Mouse (Mus musculus) limb, embryonic 15.5 days (tissue): ENCODE data around the gene Jpt1. TPM values are rescaled to one million over a fixed set of nuclear protein-coding genes. Genes with fewer than 3 reads are reported as not detected.

Experiments
- ATAC-seq: fragments of 200-750 bp; cut with Nextera tagmentation; 2 replicates; pipeline ENCODE4 v1.8.0; 2017; ENCODE audit warnings: low read depth, moderate TSS enrichment; ENCODE audit not compliant: insufficient number of reproducible peaks, low FRiP score, low TSS enrichment
- H3K27ac ChIP-seq: fragments of 300-500 bp; sonication (generic); 2 replicates; pipeline ENCODE4 v1.5.1; 2015; ENCODE audit warnings: moderate library complexity, mild to moderate bottlenecking, inconsistent platforms
- H3K27me3 ChIP-seq: fragments of 300-500 bp; sonication (generic); 2 replicates; pipeline ENCODE4 v1.6.1; 2015; ENCODE audit warnings: inconsistent platforms
- H3K36me3 ChIP-seq: fragments of 300-500 bp; sonication (generic); 2 replicates; pipeline ENCODE4 v1.6.1; 2015; ENCODE audit warnings: inconsistent platforms
- H3K4me1 ChIP-seq: fragments of 300-500 bp; sonication (generic); 2 replicates; pipeline ENCODE4 v1.6.1; 2015; ENCODE audit warnings: inconsistent platforms
- H3K4me2 ChIP-seq: fragments of 300-500 bp; sonication (generic); 2 replicates; pipeline ENCODE4 v1.6.1; 2015; ENCODE audit warnings: mild to moderate bottlenecking, inconsistent platforms
- H3K4me3 ChIP-seq: fragments of 300-500 bp; sonication (generic); 2 replicates; pipeline ENCODE4 v1.5.1; 2015; ENCODE audit warnings: mild to moderate bottlenecking, inconsistent platforms
- H3K9ac ChIP-seq: fragments of 300-500 bp; sonication (generic); 2 replicates; pipeline ENCODE4 v1.6.1; 2015; ENCODE audit warnings: inconsistent platforms
- H3K9me3 ChIP-seq: fragments of 300-500 bp; sonication (generic); 2 replicates; pipeline ENCODE4 v1.6.1; 2016; ENCODE audit warnings: inconsistent platforms
- WGBS: fragments of 180-500 bp; shearing (Covaris S2); methylation state at CpG from one replicate; pipeline ENCODE4 v1.1.7; 2015; 5-methylcytosine and 5-hydroxymethylcytosine counted together
- polyA plus RNA-seq: library from polyadenylated mRNA; unstranded; fragments of >200 nt; fragmentation: Nextera tagmentation; extraction: Ambion mirVana; gene quantifications from 2 replicates; pipeline ENCODE4 v1.2.1, GENCODE M21; 2015

The Jpt1 gene
- polyA plus RNA-seq, 1 experiment from 2014 or later, result 495 TPM

GRCm38 (mm10) chr11:115522703-115523102, 8.5 kb upstream of the Jpt1 start:
- no peak overlapping the region for H3K4me2 ChIP-seq
- H3K4me3 ChIP-seq, result no peak overlapping the region
- H3K27ac ChIP-seq, result no peak overlapping the region
- ATAC-seq, result no peak
- no peaks in the 10 kb centered on the region for H3K4me1 ChIP-seq
- H3K9me3 ChIP-seq, result no peaks in the 10 kb centered on the region
- no peaks in the 10 kb centered on the region for H3K27me3 ChIP-seq
- H3K36me3 ChIP-seq, result peaks cover 51% of the 10 kb centered on the region
- no peak overlapping the region for H3K9ac ChIP-seq
- WGBS, result 69% methylated on average over 2 of the region's 2 CpGs

- H3K4me1 ChIP-seq, result no peaks in the 10 kb centered on the region
- no peak overlapping the region for H3K4me2 ChIP-seq
- no peak overlapping the region for H3K9ac ChIP-seq
- no peaks in the 10 kb centered on the region for H3K9me3 ChIP-seq
- H3K27me3 ChIP-seq, result no peaks in the 10 kb centered on the region
- no peak overlapping the region for H3K27ac ChIP-seq
- no peak overlapping the region for H3K4me3 ChIP-seq
- 81% methylated on average over 2 of the region's 2 CpGs for WGBS
- peaks cover 46% of the 10 kb centered on the region for H3K36me3 ChIP-seq
- no peak for ATAC-seq
Measured at GRCm38 (mm10) chr11:115522238-115522637, 8.1 kb upstream of the Jpt1 start.

GRCm38 (mm10) chr11:115521080-115521479, 6.9 kb upstream of the Jpt1 start:
- WGBS, result 78% methylated on average over 4 of the region's 4 CpGs
- Histone ChIP-seq H3K36me3 (peaks cover 37% of the 10 kb centered on the region), H3K27me3 (no peaks in the 10 kb centered on the region), H3K4me2 (no peak overlapping the region), H3K9me3 (no peaks in the 10 kb centered on the region), H3K9ac (no peak overlapping the region), H3K4me1 (no peaks in the 10 kb centered on the region), H3K4me3 (no peak overlapping the region), H3K27ac (no peak overlapping the region)
- no peak for ATAC-seq

GRCm38 (mm10) chr11:115520218-115520617, 6.0 kb upstream of the Jpt1 start:
- no peak for ATAC-seq
- H3K4me2 ChIP-seq, result no peak overlapping the region
- H3K9ac ChIP-seq, result no peak overlapping the region
- H3K27ac ChIP-seq, result no peak overlapping the region
- H3K9me3 ChIP-seq, result no peaks in the 10 kb centered on the region
- no peaks in the 10 kb centered on the region for H3K4me1 ChIP-seq
- no peaks in the 10 kb centered on the region for H3K27me3 ChIP-seq
- no peak overlapping the region for H3K4me3 ChIP-seq
- peaks cover 28% of the 10 kb centered on the region for H3K36me3 ChIP-seq
- WGBS, result 91% methylated on average over 2 of the region's 2 CpGs

- Histone ChIP-seq H3K9ac (no peak overlapping the region), H3K4me3 (no peak overlapping the region), H3K27me3 (no peaks in the 10 kb centered on the region), H3K9me3 (no peaks in the 10 kb centered on the region), H3K4me1 (no peaks in the 10 kb centered on the region), H3K4me2 (no peak overlapping the region), H3K27ac (no peak overlapping the region), H3K36me3 (peaks cover 22% of the 10 kb centered on the region)
- ATAC-seq, result no peak
- WGBS, result 87% methylated on average over 3 of the region's 3 CpGs
Measured at GRCm38 (mm10) chr11:115519581-115519980, 5.4 kb upstream of the Jpt1 start.

GRCm38 (mm10) chr11:115518693-115519092, 4.5 kb upstream of the Jpt1 start:
- Histone ChIP-seq H3K36me3 (peaks cover 13% of the 10 kb centered on the region), H3K27ac (no peak overlapping the region), H3K4me1 (no peaks in the 10 kb centered on the region), H3K9me3 (no peaks in the 10 kb centered on the region), H3K27me3 (no peaks in the 10 kb centered on the region), H3K4me2 (no peak overlapping the region), H3K4me3 (no peak overlapping the region), H3K9ac (no peak overlapping the region)
- ATAC-seq, result no peak
- WGBS, result 43% methylated on average over 9 of the region's 9 CpGs

- Histone ChIP-seq H3K4me2 (no peak overlapping the region), H3K36me3 (peaks cover 3% of the 10 kb centered on the region; the same call in 1 of the 2 replicates), H3K27ac (no peak overlapping the region), H3K9me3 (no peaks in the 10 kb centered on the region), H3K9ac (no peak overlapping the region), H3K27me3 (no peaks in the 10 kb centered on the region), H3K4me3 (no peak overlapping the region), H3K4me1 (peaks cover 13% of the 10 kb centered on the region)
- WGBS, result 70% methylated on average over 5 of the region's 5 CpGs
- ATAC-seq, result no peak
Measured at GRCm38 (mm10) chr11:115516942-115517341, 2.8 kb upstream of the Jpt1 start.

- Histone ChIP-seq H3K27ac (no peak overlapping the region), H3K9me3 (no peaks in the 10 kb centered on the region), H3K9ac (no peak overlapping the region), H3K27me3 (no peaks in the 10 kb centered on the region), H3K36me3 (no peaks in the 10 kb centered on the region), H3K4me1 (peaks cover 33% of the 10 kb centered on the region), H3K4me3 (no peak overlapping the region), H3K4me2 (no peak overlapping the region)
- no peak for ATAC-seq
- 67% methylated on average over 6 of the region's 6 CpGs for WGBS
Measured at GRCm38 (mm10) chr11:115515021-115515420, 834 bp upstream of the Jpt1 start.

- no peaks in the 10 kb centered on the region for H3K27me3 ChIP-seq
- H3K9me3 ChIP-seq, result no peaks in the 10 kb centered on the region
- no peaks in the 10 kb centered on the region for H3K36me3 ChIP-seq
- WGBS, result under 1% methylated on average over 57 of the region's 57 CpGs
- H3K4me1 ChIP-seq, result peaks cover 37% of the 10 kb centered on the region
- H3K27ac ChIP-seq, result peak overlapping the region; percentile 87
- H3K9ac ChIP-seq, result peak overlapping the region; percentile 89
- ATAC-seq, result peak; percentile 45
- peak overlapping the region; percentile 99 for H3K4me3 ChIP-seq
- H3K4me2 ChIP-seq, result peak overlapping the region; percentile 75
Measured at GRCm38 (mm10) chr11:115513271-115514237, 633 bp downstream of the Jpt1 start.

GRCm38 (mm10) chr11:115512407-115513183, 1.6 kb downstream of the Jpt1 start:
- H3K27ac ChIP-seq, result peak overlapping the region; percentile 2; the same call in 1 of the 2 replicates
- 23% methylated on average over 8 of the region's 8 CpGs for WGBS

GRCm38 (mm10) chr11:115512004-115512403, 2.2 kb downstream of the Jpt1 start:
- no peaks in the 10 kb centered on the region for H3K27me3 ChIP-seq
- peak overlapping the region; percentile 75 for H3K4me2 ChIP-seq
- WGBS, result 50% methylated on average over 3 of the region's 3 CpGs
- H3K27ac ChIP-seq, result 0 out of 2 replicates have a peak overlapping the region, but pooled peaks have one; percentile 17
- no peak for ATAC-seq
- 0 out of 2 replicates have a peak overlapping the region, but pooled peaks have one; percentile 20 for H3K9ac ChIP-seq
- H3K4me1 ChIP-seq, result peaks cover 37% of the 10 kb centered on the region
- peak overlapping the region; percentile 99 for H3K4me3 ChIP-seq
- no peaks in the 10 kb centered on the region for H3K9me3 ChIP-seq
- H3K36me3 ChIP-seq, result no peaks in the 10 kb centered on the region

More at GRCm38 (mm10) chr11:115512407-115513183, 1.6 kb downstream of the Jpt1 start:
- Histone ChIP-seq H3K4me1 (peaks cover 37% of the 10 kb centered on the region), H3K9ac (peak overlapping the region; percentile 89; the same call in 1 of the 2 replicates), H3K4me2 (peak overlapping the region; percentile 75), H3K36me3 (no peaks in the 10 kb centered on the region), H3K9me3 (no peaks in the 10 kb centered on the region), H3K27me3 (no peaks in the 10 kb centered on the region), H3K4me3 (peak overlapping the region; percentile 99)
- no peak for ATAC-seq
